Mouse (Mus musculus): Measurements from ENCODE around the gene Atp11b. TPM values are rescaled to one million over a fixed set of nuclear protein-coding genes. Genes with fewer than 3 reads are reported as not detected.

The Atp11b gene
- polyA plus RNA-seq, 1 experiment: 33.0 TPM

GRCm38 (mm10) chr3:35779748-35780147, 25.8 kb downstream of the Atp11b start:
- Histone ChIP-seq H3K27me3 (ENCODE audit: control insufficient read depth, insufficient read depth, low read length) (no peaks in the 10 kb centered on the region), H3K36me3 (ENCODE audit: control insufficient read depth, insufficient read depth, low read length) (no peaks in the 10 kb centered on the region), H3K4me3 (ENCODE audit: control insufficient read depth, low read depth, low read length) (no peak overlapping the region), H3K4me1 (ENCODE audit: control insufficient read depth, insufficient read depth, low read length) (no peaks in the 10 kb centered on the region), H3K27ac (ENCODE audit: control insufficient read depth, insufficient read depth, low read depth, low read length) (no peak overlapping the region)
- TF ChIP-seq CTCF (IDR thresholded peaks at IDR 0.05; ENCODE audit: control insufficient read depth, insufficient read depth, insufficient replicate concordance, low read depth, low read length) (no peak), POLR2A (IDR thresholded peaks at IDR 0.05; ENCODE audit: control insufficient read depth, low read depth, low read length) (no peak)

- 0 out of 2 replicates have a peak, but pooled peaks cover 2% of the 10 kb centered on the region for H3K36me3 ChIP-seq (ENCODE audit: control insufficient read depth, insufficient read depth, low read length)
- no peak overlapping the region for H3K27ac ChIP-seq (ENCODE audit: control insufficient read depth, insufficient read depth, low read depth, low read length)
- TF ChIP-seq CTCF (IDR thresholded peaks at IDR 0.05; ENCODE audit: control insufficient read depth, insufficient read depth, insufficient replicate concordance, low read depth, low read length) (no peak), POLR2A (IDR thresholded peaks at IDR 0.05; ENCODE audit: control insufficient read depth, low read depth, low read length) (no peak)
- H3K4me1 ChIP-seq (ENCODE audit: control insufficient read depth, insufficient read depth, low read length): no peaks in the 10 kb centered on the region
- no peak overlapping the region for H3K4me3 ChIP-seq (ENCODE audit: control insufficient read depth, low read depth, low read length)
- no peaks in the 10 kb centered on the region for H3K27me3 ChIP-seq (ENCODE audit: control insufficient read depth, insufficient read depth, low read length)
Measured at GRCm38 (mm10) chr3:35802040-35802439, 48.1 kb downstream of the Atp11b start.

- no peak overlapping the region for H3K27ac ChIP-seq (ENCODE audit: control insufficient read depth, insufficient read depth, low read depth, low read length)
- H3K4me3 ChIP-seq (ENCODE audit: control insufficient read depth, low read depth, low read length): no peak overlapping the region
- H3K4me1 ChIP-seq (ENCODE audit: control insufficient read depth, insufficient read depth, low read length): no peaks in the 10 kb centered on the region
- H3K27me3 ChIP-seq (ENCODE audit: control insufficient read depth, insufficient read depth, low read length): no peaks in the 10 kb centered on the region
- TF ChIP-seq CTCF (IDR thresholded peaks at IDR 0.05; ENCODE audit: control insufficient read depth, insufficient read depth, insufficient replicate concordance, low read depth, low read length): no peak
- TF ChIP-seq POLR2A (IDR thresholded peaks at IDR 0.05; ENCODE audit: control insufficient read depth, low read depth, low read length): no peak
- no peaks in the 10 kb centered on the region for H3K36me3 ChIP-seq (ENCODE audit: control insufficient read depth, insufficient read depth, low read length)
Measured at GRCm38 (mm10) chr3:35819887-35820286, 66.0 kb downstream of the Atp11b start.

- Histone ChIP-seq H3K4me3 (ENCODE audit: control insufficient read depth, low read depth, low read length) (no peak overlapping the region), H3K36me3 (ENCODE audit: control insufficient read depth, insufficient read depth, low read length) (no peaks in the 10 kb centered on the region), H3K27ac (ENCODE audit: control insufficient read depth, insufficient read depth, low read depth, low read length) (no peak overlapping the region), H3K4me1 (ENCODE audit: control insufficient read depth, insufficient read depth, low read length) (no peaks in the 10 kb centered on the region), H3K27me3 (ENCODE audit: control insufficient read depth, insufficient read depth, low read length) (no peaks in the 10 kb centered on the region)
- TF ChIP-seq POLR2A (IDR thresholded peaks at IDR 0.05; ENCODE audit: control insufficient read depth, low read depth, low read length): no peak
- TF ChIP-seq CTCF (IDR thresholded peaks at IDR 0.05; ENCODE audit: control insufficient read depth, insufficient read depth, insufficient replicate concordance, low read depth, low read length): no peak
Measured at GRCm38 (mm10) chr3:35822036-35822435, 68.1 kb downstream of the Atp11b start.

- Histone ChIP-seq H3K27me3 (ENCODE audit: control insufficient read depth, insufficient read depth, low read length) (no peaks in the 10 kb centered on the region), H3K36me3 (ENCODE audit: control insufficient read depth, insufficient read depth, low read length) (no peaks in the 10 kb centered on the region), H3K4me1 (ENCODE audit: control insufficient read depth, insufficient read depth, low read length) (no peaks in the 10 kb centered on the region), H3K27ac (ENCODE audit: control insufficient read depth, insufficient read depth, low read depth, low read length) (no peak overlapping the region), H3K4me3 (ENCODE audit: control insufficient read depth, low read depth, low read length) (no peak overlapping the region)
- TF ChIP-seq POLR2A (IDR thresholded peaks at IDR 0.05; ENCODE audit: control insufficient read depth, low read depth, low read length) (no peak), CTCF (IDR thresholded peaks at IDR 0.05; ENCODE audit: control insufficient read depth, insufficient read depth, insufficient replicate concordance, low read depth, low read length) (no peak)
Measured at GRCm38 (mm10) chr3:35849326-35849725, 95.4 kb downstream of the Atp11b start.

- Histone ChIP-seq H3K27me3 (ENCODE audit: control insufficient read depth, insufficient read depth, low read length) (no peaks in the 10 kb centered on the region), H3K4me3 (ENCODE audit: control insufficient read depth, low read depth, low read length) (no peak overlapping the region), H3K36me3 (ENCODE audit: control insufficient read depth, insufficient read depth, low read length) (no peaks in the 10 kb centered on the region), H3K4me1 (ENCODE audit: control insufficient read depth, insufficient read depth, low read length) (no peaks in the 10 kb centered on the region), H3K27ac (ENCODE audit: control insufficient read depth, insufficient read depth, low read depth, low read length) (no peak overlapping the region)
- TF ChIP-seq POLR2A (IDR thresholded peaks at IDR 0.05; ENCODE audit: control insufficient read depth, low read depth, low read length): no peak
- TF ChIP-seq CTCF (IDR thresholded peaks at IDR 0.05; ENCODE audit: control insufficient read depth, insufficient read depth, insufficient replicate concordance, low read depth, low read length): no peak
Measured at GRCm38 (mm10) chr3:35883267-35883666, 129.4 kb downstream of the Atp11b start.

- Histone ChIP-seq H3K36me3 (ENCODE audit: control insufficient read depth, insufficient read depth, low read length) (no peaks in the 10 kb centered on the region), H3K4me1 (ENCODE audit: control insufficient read depth, insufficient read depth, low read length) (no peaks in the 10 kb centered on the region), H3K27me3 (ENCODE audit: control insufficient read depth, insufficient read depth, low read length) (no peaks in the 10 kb centered on the region), H3K27ac (ENCODE audit: control insufficient read depth, insufficient read depth, low read depth, low read length) (no peak overlapping the region), H3K4me3 (ENCODE audit: control insufficient read depth, low read depth, low read length) (no peak overlapping the region)
- no peak for TF ChIP-seq CTCF (IDR thresholded peaks at IDR 0.05; ENCODE audit: control insufficient read depth, insufficient read depth, insufficient replicate concordance, low read depth, low read length)
- no peak for TF ChIP-seq POLR2A (IDR thresholded peaks at IDR 0.05; ENCODE audit: control insufficient read depth, low read depth, low read length)
Measured at GRCm38 (mm10) chr3:35889531-35889930, 135.6 kb downstream of the Atp11b start.

- Histone ChIP-seq H3K36me3 (ENCODE audit: control insufficient read depth, insufficient read depth, low read length) (no peaks in the 10 kb centered on the region), H3K27ac (ENCODE audit: control insufficient read depth, insufficient read depth, low read depth, low read length) (no peak overlapping the region; the same call in 1 of the 2 replicates), H3K27me3 (ENCODE audit: control insufficient read depth, insufficient read depth, low read length) (no peaks in the 10 kb centered on the region), H3K4me3 (ENCODE audit: control insufficient read depth, low read depth, low read length) (no peak overlapping the region), H3K4me1 (ENCODE audit: control insufficient read depth, insufficient read depth, low read length) (no peaks in the 10 kb centered on the region)
- no peak for TF ChIP-seq CTCF (IDR thresholded peaks at IDR 0.05; ENCODE audit: control insufficient read depth, insufficient read depth, insufficient replicate concordance, low read depth, low read length)
- TF ChIP-seq POLR2A (IDR thresholded peaks at IDR 0.05; ENCODE audit: control insufficient read depth, low read depth, low read length): no peak
Measured at GRCm38 (mm10) chr3:35891123-35891522, 137.2 kb downstream of the Atp11b start.

Data from testis, adult 2 months (tissue).